10 mouse cellular contexts compared by ENCODE assay signal in the genomic region with DNA sequence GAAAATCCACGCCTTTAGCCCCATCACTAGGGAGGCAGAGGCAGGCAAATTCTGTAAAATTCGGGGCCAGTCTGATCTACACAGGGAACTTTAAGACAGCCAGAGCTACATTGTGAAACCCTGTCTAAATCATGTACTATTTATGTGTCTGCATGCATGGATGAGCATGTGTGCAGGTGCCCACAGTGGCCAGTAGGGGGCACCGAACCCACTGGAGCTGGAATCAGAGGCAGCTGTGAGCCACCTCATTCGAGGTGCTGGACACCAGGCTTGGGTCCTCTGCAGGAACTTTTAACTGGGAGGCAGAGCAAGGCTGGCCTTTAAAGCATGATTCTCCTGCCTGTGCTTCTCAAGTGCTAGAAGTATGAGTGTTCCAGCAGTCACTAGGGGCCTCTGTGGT.
A peak's percentile ranks its signal among the peaks of the same experiment; 100 is the strongest.
DNase-seq lines count a peak whose midpoint lies in the region; ATAC-seq and TF ChIP-seq lines count a peak whose summit lies in the region.
"Had no signal": no experiment of that assay in that cellular context is flagged by ENCODE, and none has a peak within 500 bp of the region (broad histone marks: within the 10 kb centered on the region; RNA-seq: fewer than 3 reads in every experiment).

No protein-coding gene starts in this region.

- intact Hi-C loops in heart, adult 2 months (cut with DNase I) = no loop called here

- H3K27me3 ChIP-seq in heart, adult 2 months (ENCODE audit: control insufficient read depth, insufficient read depth, low read length) = no peaks in the 10 kb centered on the region
- no peaks in the 10 kb centered on the region for H3K27me3 ChIP-seq in MEL (ENCODE audit: control insufficient read depth in 1 of 2, insufficient read depth in 2 of 2, low read length in 2 of 2)
- no peaks in the 10 kb centered on the region for H3K27me3 ChIP-seq in liver, embryonic 16.5 days (ENCODE audit: control insufficient read depth, insufficient read depth, low read depth, low read length)
- no peaks in the 10 kb centered on the region for H3K27me3 ChIP-seq in forebrain, embryonic 12.5 days
- H3K27me3 ChIP-seq: intestine, embryonic 15.5 days; lung, embryonic 15.5 days had no signal

- no peaks in the 10 kb centered on the region for H3K9me3 ChIP-seq in MEL (replicated peaks; ENCODE audit: insufficient read depth, low read length)
- H3K9me3 ChIP-seq in liver, embryonic 16.5 days (replicated peaks; ENCODE audit: control insufficient read depth, low read length) = no peaks in the 10 kb centered on the region
- H3K9me3 ChIP-seq in forebrain, embryonic 12.5 days = no peaks in the 10 kb centered on the region
- H3K9me3 ChIP-seq: intestine, embryonic 15.5 days; lung, embryonic 15.5 days had no signal

- no peak for TF ChIP-seq EP300 in heart, adult 2 months (IDR thresholded peaks at IDR 0.05; ENCODE audit: insufficient read depth, low read depth, low read length)
- no peak for TF ChIP-seq EP300 in MEL (IDR thresholded peaks at IDR 0.05; ENCODE audit: low read depth in 1 of 2, low read length in 2 of 2)

- H3K27ac ChIP-seq in heart, adult 2 months = no peak overlapping the region
- no peak overlapping the region for H3K27ac ChIP-seq in MEL (ENCODE audit: control insufficient read depth, low read depth, low read length)
- peak overlapping the region; percentile 65; the same call in 1 of the 2 replicates for H3K27ac ChIP-seq in liver, embryonic 16.5 days (ENCODE audit: low read length)
- no peak overlapping the region for H3K27ac ChIP-seq in forebrain, embryonic 12.5 days
- H3K27ac ChIP-seq: intestine, embryonic 15.5 days; lung, embryonic 15.5 days had no signal

- WGBS in heart, adult 2 months = 78% methylated on average over 4 of the region's 4 CpGs
- WGBS in liver, embryonic 16.5 days (ENCODE audit: insufficient replicate concordance) = 53% methylated on average over 4 of the region's 4 CpGs
- WGBS in forebrain, embryonic 12.5 days = 78% methylated on average over 4 of the region's 4 CpGs

- no peak overlapping the region for H3K4me3 ChIP-seq in heart, adult 2 months
- no peak overlapping the region for H3K4me3 ChIP-seq in MEL (ENCODE audit: control insufficient read depth in 1 of 2, insufficient read depth in 1 of 2, low read depth in 2 of 2, low read length in 2 of 2)
- no peak overlapping the region for H3K4me3 ChIP-seq in liver, embryonic 16.5 days (ENCODE audit: low read depth, low read length)
- H3K4me3 ChIP-seq in forebrain, embryonic 12.5 days (replicated peaks) = no peak overlapping the region
- H3K4me3 ChIP-seq: intestine, embryonic 15.5 days; lung, embryonic 15.5 days had no signal

- no peaks in the 10 kb centered on the region for H3K79me2 ChIP-seq in heart, adult 2 months (replicated peaks; ENCODE audit: control insufficient read depth, insufficient read depth, low read length)
- H3K79me2 ChIP-seq in MEL (ENCODE audit: control insufficient read depth, insufficient read depth, low read length, poor library complexity) = no peaks in the 10 kb centered on the region

- ATAC-seq in liver, embryonic 16.5 days (ENCODE audit: low read depth) = no peak
- ATAC-seq in forebrain, embryonic 12.5 days (ENCODE audit: low FRiP score) = no peak
- ATAC-seq: intestine, embryonic 15.5 days had no signal

- no peak for TF ChIP-seq POLR2A in heart, adult 2 months (IDR thresholded peaks at IDR 0.05; ENCODE audit: insufficient read depth, low read depth, low read length)
- TF ChIP-seq POLR2A in MEL (IDR thresholded peaks at IDR 0.05; ENCODE audit: control insufficient read depth in 1 of 2, insufficient read depth in 1 of 2, low read depth in 1 of 2, low read length in 2 of 2, poor library complexity in 1 of 2) = no peak

- TF ChIP-seq RAD21 in MEL (IDR thresholded peaks at IDR 0.05; ENCODE audit: low read depth, low read length) = peak; percentile 47

- TF ChIP-seq CTCF in heart, adult 2 months (IDR thresholded peaks at IDR 0.05) = peak; percentile 67
- peak; percentile 67 to 80 (median 77) for TF ChIP-seq CTCF in MEL (IDR thresholded peaks at IDR 0.05 in 2 of 3, conservative IDR thresholded peaks at IDR 0.05 in 1 of 3; ENCODE audit: control insufficient read depth in 1 of 3, insufficient read depth in 1 of 3, low read depth in 2 of 3, low read length in 3 of 3, poor library complexity in 1 of 3, severe bottlenecking in 1 of 3)

- DNase-seq in heart, adult 2 months = no peak
- DNase-seq in heart, adult 9 months (ENCODE audit: low spot score in 2 of 2) = no peak
- peak; percentile 24 for DNase-seq in 3134 (ENCODE audit: extremely low read depth, insufficient read length, low spot score)
- peak; percentile 39 for DNase-seq in MEL (ENCODE audit: low read depth, low spot score)
- no peak for DNase-seq in gastrocnemius, adult 8-10 months (ENCODE audit: low spot score in 2 of 2)
- no peak for DNase-seq in adrenal gland, postnatal 10 days

- no peak overlapping the region for H3K9ac ChIP-seq in heart, adult 2 months (ENCODE audit: low read depth, low read length)
- H3K9ac ChIP-seq in MEL (ENCODE audit: control insufficient read depth, low read depth, low read length, poor library complexity, severe bottlenecking) = no peak overlapping the region
- H3K9ac ChIP-seq in liver, embryonic 16.5 days (ENCODE audit: low read depth, low read length) = no peak overlapping the region
- H3K9ac ChIP-seq in forebrain, embryonic 12.5 days = no peak overlapping the region
- H3K9ac ChIP-seq: intestine, embryonic 15.5 days; lung, embryonic 15.5 days had no signal

- H3K36me3 ChIP-seq in heart, adult 2 months (ENCODE audit: control insufficient read depth, insufficient read depth, low read length) = no peaks in the 10 kb centered on the region
- H3K36me3 ChIP-seq in MEL (ENCODE audit: control insufficient read depth in 1 of 2, insufficient read depth in 2 of 2, low read length in 2 of 2) = peaks cover 0 to 7% of the 10 kb centered on the region in 2 experiments; a peak in 1 of 4 replicates
- H3K36me3 ChIP-seq in liver, embryonic 16.5 days (ENCODE audit: control insufficient read depth, insufficient read depth) = no peaks in the 10 kb centered on the region
- peaks cover 13% of the 10 kb centered on the region for H3K36me3 ChIP-seq in forebrain, embryonic 12.5 days (replicated peaks)

- H3K4me1 ChIP-seq in heart, adult 2 months (ENCODE audit: control insufficient read depth, insufficient read depth, low read length) = no peaks in the 10 kb centered on the region; the same call in 1 of the 2 replicates
- H3K4me1 ChIP-seq in MEL (ENCODE audit: control insufficient read depth in 1 of 2, insufficient read depth in 2 of 2, low read length in 2 of 2) = peaks cover 0 to 8% of the 10 kb centered on the region in 2 experiments; a peak in 2 of 4 replicates
- H3K4me1 ChIP-seq in liver, embryonic 16.5 days (ENCODE audit: control insufficient read depth, low read depth, low read length) = peaks cover 48% of the 10 kb centered on the region
- H3K4me1 ChIP-seq in forebrain, embryonic 12.5 days = peaks cover 4% of the 10 kb centered on the region; the same call in 1 of the 2 replicates

- no peak overlapping the region for H3K4me2 ChIP-seq in liver, embryonic 16.5 days (ENCODE audit: low read depth, low read length)
- no peak overlapping the region for H3K4me2 ChIP-seq in forebrain, embryonic 12.5 days
- H3K4me2 ChIP-seq: intestine, embryonic 15.5 days; lung, embryonic 15.5 days had no signal

TF ChIP-seq in MEL, 35 proteins besides CTCF, POLR2A, EP300 and RAD21:
- peak; percentile 35 for TF ChIP-seq ZC3H11A (IDR thresholded peaks at IDR 0.05; ENCODE audit: low read depth, low read length)
- TF ChIP-seq UBTF (IDR thresholded peaks at IDR 0.05; ENCODE audit: borderline replicate concordance, insufficient read depth, low read depth, low read length) = no peak
- TF ChIP-seq SMC3 (IDR thresholded peaks at IDR 0.05; ENCODE audit: low read depth, low read length) = peak; percentile 61
- TF ChIP-seq MAX (IDR thresholded peaks at IDR 0.05; ENCODE audit: low read length) = no peak

Comparison
In these comparisons a context has a peak if more than half of its experiments do, and no peak if none do; other contexts are left out.
1. DNase-seq: peak in 3134 (single experiment) and MEL (single experiment); none in heart, adult 2 months (0 of 2), heart, adult 9 months (0 of 2), gastrocnemius, adult 8-10 months (0 of 2) and adrenal gland, postnatal 10 days (single experiment).